Mouse (Mus musculus) mesoderm, embryonic 11.5 days (tissue): ENCODE measurements around the gene Dbh.

Source experiments
- DNase-seq: peaks from one replicate; pipeline ENCODE4 v3.0.0-alpha.2; 2012; ENCODE audit warnings: low read depth, low spot score

Dbh gene

DNA sequence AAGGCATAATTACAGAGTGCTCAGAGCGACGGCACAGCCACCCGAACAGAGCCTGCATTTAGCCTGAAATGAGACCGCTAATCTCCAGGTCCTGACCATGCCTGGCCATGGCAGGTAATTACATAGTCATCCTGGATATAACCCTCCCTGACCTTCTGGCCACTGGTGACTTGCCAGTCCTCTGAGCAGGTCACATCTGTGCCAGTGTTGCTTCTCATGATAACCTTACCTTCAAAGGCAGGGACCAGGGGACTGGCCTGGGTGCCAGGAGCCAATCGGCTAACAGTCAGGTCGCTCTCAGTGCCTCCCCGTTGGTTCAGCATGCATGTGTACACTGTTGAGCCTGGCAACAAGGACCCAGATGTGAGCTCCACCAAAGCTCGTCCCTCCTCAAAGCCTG lies 53.5 kb downstream of the Dbh start:
- no peak for DNase-seq

DNA sequence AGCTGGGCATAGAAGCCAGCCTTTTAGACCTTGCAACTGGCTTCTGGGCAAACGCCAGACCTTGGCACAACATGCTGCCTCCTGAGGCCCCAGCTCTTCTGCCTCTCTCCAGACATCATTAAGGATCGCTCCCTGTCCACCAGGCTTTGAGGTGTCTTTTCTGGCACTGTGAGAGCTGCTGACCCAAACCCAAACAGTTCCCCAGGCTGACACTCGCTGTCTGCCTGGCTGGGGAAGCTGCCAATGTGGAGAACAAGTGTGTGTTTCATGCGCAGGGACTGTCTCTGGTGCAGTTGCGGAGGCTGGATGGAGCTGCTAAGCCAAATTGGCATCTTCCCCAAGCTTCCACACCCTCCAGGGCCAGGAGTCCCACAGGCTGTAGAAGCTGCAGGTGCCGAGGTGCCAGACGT lies 58.0 kb downstream of the Dbh start:
- DNase-seq: no peak

DNA sequence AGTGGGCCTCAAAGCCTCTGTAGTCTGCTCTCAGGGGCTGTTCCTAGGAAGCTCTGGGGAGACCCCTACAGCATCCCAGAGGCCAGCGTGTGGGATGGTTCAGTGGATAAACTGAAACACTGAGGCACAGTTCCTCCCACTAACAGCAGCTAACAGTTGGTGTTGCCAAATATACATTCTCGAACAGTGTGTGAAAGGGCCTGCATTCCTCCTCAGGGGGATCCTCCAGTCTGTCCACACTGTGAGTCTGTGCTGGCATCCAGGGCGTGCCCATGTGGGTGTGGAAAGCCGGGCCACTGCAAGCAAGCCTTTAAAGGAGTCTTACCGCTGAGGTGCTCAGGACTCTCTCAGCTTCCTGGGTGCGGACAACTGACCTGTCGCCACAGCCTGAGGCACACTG lies 61.5 kb downstream of the Dbh start:
- no peak for DNase-seq

DNA sequence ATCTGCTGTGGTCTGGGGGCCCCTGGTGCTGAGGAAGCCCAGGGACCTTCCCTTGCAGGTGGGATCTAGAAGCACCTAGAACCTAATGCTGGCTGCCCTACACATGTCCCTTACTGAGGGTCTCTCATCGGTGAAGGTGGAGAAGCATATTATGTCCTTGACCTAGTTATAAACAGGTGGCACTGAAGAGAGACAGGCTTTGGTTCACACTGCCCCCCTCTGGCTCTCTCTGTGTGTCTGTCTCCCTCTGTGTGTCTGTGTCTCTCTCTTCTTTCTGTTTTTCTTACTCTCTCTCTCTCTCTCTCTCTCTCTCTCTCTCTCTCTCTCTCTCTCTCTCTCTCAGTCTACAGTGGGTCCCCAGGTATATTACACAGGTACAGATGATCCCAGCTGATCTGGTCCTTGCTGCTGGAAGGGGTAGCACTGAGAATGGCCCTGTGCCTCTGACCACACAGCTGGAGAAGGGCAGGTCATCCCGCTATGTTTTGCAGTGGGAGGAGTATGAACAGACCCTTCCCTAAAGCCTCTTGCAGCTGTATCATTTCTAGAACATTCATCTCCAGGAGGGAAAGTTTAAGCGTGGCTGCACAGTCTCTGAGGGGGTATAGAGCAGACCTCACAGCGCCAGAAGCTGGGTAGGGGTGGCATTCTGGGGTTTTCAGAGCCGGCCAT lies 63.9 kb downstream of the Dbh start:
- DNase-seq: no peak

DNA sequence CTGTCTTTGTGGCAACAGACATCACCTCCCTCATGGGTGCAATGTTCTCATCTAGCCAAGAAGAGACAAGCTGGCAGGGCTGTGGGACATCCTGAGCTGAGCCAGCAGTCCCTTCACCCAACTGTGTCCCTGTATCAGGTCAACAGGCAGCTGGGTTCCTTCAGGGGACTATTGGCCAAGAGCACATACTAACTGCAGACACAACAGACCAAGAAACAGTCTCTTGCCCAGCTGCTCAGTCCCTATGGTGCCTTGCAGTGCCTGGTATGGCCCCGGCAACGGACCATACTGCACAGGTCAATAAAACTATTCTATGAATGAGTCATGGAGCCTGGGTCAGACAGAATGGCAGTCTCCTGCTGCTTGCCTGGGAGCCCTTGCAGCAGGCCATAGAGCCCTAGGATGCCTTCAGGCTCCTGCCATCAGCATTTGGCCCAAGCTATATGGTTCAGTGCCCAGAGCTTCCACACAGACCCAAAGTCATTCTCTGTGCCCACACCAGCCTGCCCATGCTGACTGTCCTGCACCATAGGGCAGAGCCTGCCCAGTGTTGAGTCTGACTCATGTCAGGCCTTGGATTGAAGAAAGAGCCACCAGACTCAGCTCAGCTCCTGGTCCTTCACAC lies 64.6 kb downstream of the Dbh start:
- DNase-seq: no peak

DNA sequence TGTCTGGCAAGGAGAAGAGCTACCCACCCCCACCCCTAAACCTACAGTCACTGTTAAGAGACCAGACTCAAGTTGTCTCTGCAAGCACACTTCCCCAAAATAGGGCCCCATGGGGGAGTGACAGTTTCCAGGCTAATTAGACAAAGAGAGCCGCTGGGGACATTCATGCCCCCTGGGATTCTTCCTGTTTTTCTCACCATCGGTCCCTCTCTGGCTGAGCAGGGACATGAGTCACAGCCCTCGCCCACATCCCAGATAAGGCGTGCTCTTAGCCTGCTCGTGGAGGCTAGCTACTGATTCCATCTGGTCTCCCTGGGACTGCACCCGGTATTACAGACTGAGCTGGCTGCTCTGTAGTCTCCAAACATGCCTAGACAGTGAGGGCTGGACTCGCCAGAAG lies 67.3 kb downstream of the Dbh start:
- DNase-seq: no peak
